Mouse (Mus musculus): ENCODE measurements around the gene Syap1. TPM values are rescaled to one million over a fixed set of nuclear protein-coding genes. Genes with fewer than 3 reads are reported as not detected.
A peak's percentile ranks its signal among the peaks of the same experiment; 100 is the strongest.
"Not testable (repeated sequence)": the region's sequence is repeated elsewhere in the genome, so short reads cannot be mapped to it uniquely, and the experiment has no call there.

The Syap1 gene
- total RNA-seq, 2 experiments from 2014 or later: 32.1 to 32.8 TPM

GRCm38 (mm10) chrX:162831542-162831941 lies 56.7 kb downstream of the Syap1 start:
- intact Hi-C loops (cut with DNase I): no loop called here
- DNase-seq: no peak

GRCm38 (mm10) chrX:162831036-162831435 lies 57.2 kb downstream of the Syap1 start:
- no peak for DNase-seq
- intact Hi-C loops (cut with DNase I): no loop called here

- intact Hi-C loops (cut with DNase I); DNase-seq: not testable (repeated sequence)
Measured at GRCm38 (mm10) chrX:162830313-162830712, 57.9 kb downstream of the Syap1 start.

GRCm38 (mm10) chrX:162829741-162830140 lies 58.5 kb downstream of the Syap1 start:
- intact Hi-C loops (cut with DNase I): no loop called here
- peak in 1 of 2 experiments; percentile 21 for DNase-seq

GRCm38 (mm10) chrX:162829203-162829708 lies 59.0 kb downstream of the Syap1 start, which contains the start of gene Txlng:
Gene Txlng (minus strand): TSS chrX:162829454.
- DNase-seq: peak; percentile 90 to 92
- intact Hi-C loops (cut with DNase I): no loop called here

GRCm38 (mm10) chrX:162828783-162829182 lies 59.5 kb downstream of the Syap1 start:
- intact Hi-C loops (cut with DNase I): no loop called here
- DNase-seq: no peak

GRCm38 (mm10) chrX:162828016-162828415 lies 60.2 kb downstream of the Syap1 start:
- intact Hi-C loops (cut with DNase I): no loop called here
- DNase-seq: no peak

Small RNAs within 50 kb of the gene (microRNA-seq; reads per million reads assigned to microRNA genes)
- 0 reads per million in 2 experiments for gene Mir3473a

Other genes starting within 250 kb of the Syap1 start
- 1 to 10 TPM; 1.3 to 3.0 TPM for gene Reps2, start 244.8 kb downstream of the Syap1 start, total RNA-seq (2021)
- gene Rbbp7, start 128.0 kb downstream of the Syap1 start, total RNA-seq (2021): 100 to 1,000 TPM; 167 to 169 TPM
- gene Txlng, start 59.0 kb downstream of the Syap1 start, total RNA-seq (2021): 1 to 10 TPM; 7.9 to 8.5 TPM
- gene Ctps2, start 12.8 kb upstream of the Syap1 start, total RNA-seq (2021): 10 to 100 TPM; 19.6 to 25.4 TPM
- gene S100g, start 76.2 kb upstream of the Syap1 start, total RNA-seq (2021): not detected

All from heart, postnatal 14 days (tissue).